Mouse (Mus musculus) limb, embryonic 12.5 days (tissue): Measurements from ENCODE around the gene Vash2. TPM values are rescaled to one million over a fixed set of nuclear protein-coding genes. Genes with fewer than 3 reads are reported as not detected.

Experiments
- polyA plus RNA-seq: library from polyadenylated mRNA; unstranded; fragments of >200 nt; fragmentation: Nextera tagmentation; extraction: Ambion mirVana; gene quantifications from 2 replicates; pipeline ENCODE4 v1.2.1, GENCODE M21; 2016

Vash2 gene
- polyA plus RNA-seq, 1 experiment from 2014 or later: 81.8 TPM

Other genes starting within 250 kb of the Vash2 start
- gene Rps6kc1, start 67.5 kb downstream of the Vash2 start, polyA plus RNA-seq: 17.8 and 20.6 TPM in 2 replicates
- gene Angel2, start 54.2 kb downstream of the Vash2 start, polyA plus RNA-seq: 60.6 and 61.7 TPM in 2 replicates
- 7.3 and 8.4 TPM in 2 replicates for gene Flvcr1, start 46.9 kb upstream of the Vash2 start, polyA plus RNA-seq
- gene Spata45, start 57.3 kb upstream of the Vash2 start, polyA plus RNA-seq: 0.59 TPM in 1 of 2 replicates, not detected in the other
- 16.2 TPM in 2 replicates for gene Tatdn3, start 83.6 kb upstream of the Vash2 start, polyA plus RNA-seq
- gene Nsl1, start 83.7 kb upstream of the Vash2 start, polyA plus RNA-seq: 31.3 and 33.2 TPM in 2 replicates
- 11.0 and 12.2 TPM in 2 replicates for gene Batf3, start 118.6 kb upstream of the Vash2 start, polyA plus RNA-seq
- gene Fam71a, start 185.5 kb upstream of the Vash2 start, polyA plus RNA-seq: not detected in 2 replicates
- 1.9 and 2.9 TPM in 2 replicates for gene Atf3, start 238.7 kb upstream of the Vash2 start, polyA plus RNA-seq